Mouse (Mus musculus) heart, postnatal 0 days (tissue): ENCODE data around the gene Pdxk.

Experiments used
- CTCF ChIP-seq: IDR thresholded peaks from 2 replicates; pipeline ENCODE4 v1.5.1; 2016; ENCODE audit warnings: antibody characterized with exemption, control low read depth, low read depth
- EP300 ChIP-seq: IDR thresholded peaks from 2 replicates; pipeline ENCODE4 v1.6.1; 2016; ENCODE audit warnings: antibody characterized with exemption, low read depth

DNA sequence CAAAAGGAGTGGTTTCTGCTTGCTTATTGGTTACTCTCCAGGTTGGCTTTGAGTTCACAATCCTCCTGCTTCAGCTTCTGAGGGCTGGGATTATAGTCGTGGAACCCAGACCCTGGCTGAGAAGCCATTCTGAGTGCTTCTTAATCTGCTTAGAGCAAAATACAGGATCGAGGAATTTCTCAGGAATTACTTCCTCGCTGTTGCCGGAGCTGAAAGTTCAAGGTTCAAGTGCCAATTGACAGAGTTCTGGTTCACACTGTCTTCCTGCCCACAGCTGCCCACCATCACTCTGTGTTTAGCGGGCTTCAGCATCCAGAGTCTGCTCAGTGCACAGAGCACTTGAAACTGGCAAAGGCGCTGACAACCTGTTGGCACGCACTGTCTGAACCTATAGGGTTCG lies 10.0 kb upstream of the Pdxk start:
- TF ChIP-seq CTCF (no peak), EP300 (no peak)
